Mouse (Mus musculus) frontal cortex, postnatal 14 days (tissue): ENCODE results near the gene Stx7.
A peak's percentile ranks its signal among the peaks of the same experiment; 100 is the strongest.

ENCODE experiments used
- DNase-seq, 2 experiments: peaks; one replicate each; pipeline ENCODE4 v3.0.0; 2022; ENCODE audit warnings: low spot score in 2 of 2

Stx7 gene

DNA sequence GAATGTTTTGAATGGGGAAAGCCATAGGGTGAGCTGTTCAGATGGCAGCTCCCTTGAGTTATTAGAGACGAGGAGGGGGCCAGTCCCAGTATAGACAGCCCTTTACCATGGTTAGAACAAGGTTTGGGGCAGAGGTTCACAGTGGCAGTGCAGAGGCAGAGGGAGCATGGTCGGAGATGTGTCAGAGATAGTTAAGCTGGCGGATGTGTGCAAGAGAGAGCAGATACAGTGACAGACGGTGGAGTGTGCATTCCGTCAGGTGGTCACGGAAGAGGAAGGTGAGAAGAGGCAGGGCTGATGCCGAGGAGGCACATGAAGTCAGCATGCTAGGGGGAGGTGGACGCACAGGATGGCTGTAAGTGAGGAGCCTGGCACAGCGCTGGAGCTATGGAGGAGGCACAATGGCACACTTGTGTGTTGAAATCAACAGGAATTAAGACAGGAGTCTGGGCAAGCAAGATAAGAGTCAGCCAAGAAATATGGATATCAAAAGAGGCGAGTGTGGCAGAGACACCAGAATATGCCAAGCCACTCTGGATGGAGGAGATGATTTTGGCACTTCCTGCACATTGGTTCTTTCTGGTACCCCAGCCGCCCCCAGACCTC is 19.0 kb downstream of the Stx7 start:
- no peak for DNase-seq

DNA sequence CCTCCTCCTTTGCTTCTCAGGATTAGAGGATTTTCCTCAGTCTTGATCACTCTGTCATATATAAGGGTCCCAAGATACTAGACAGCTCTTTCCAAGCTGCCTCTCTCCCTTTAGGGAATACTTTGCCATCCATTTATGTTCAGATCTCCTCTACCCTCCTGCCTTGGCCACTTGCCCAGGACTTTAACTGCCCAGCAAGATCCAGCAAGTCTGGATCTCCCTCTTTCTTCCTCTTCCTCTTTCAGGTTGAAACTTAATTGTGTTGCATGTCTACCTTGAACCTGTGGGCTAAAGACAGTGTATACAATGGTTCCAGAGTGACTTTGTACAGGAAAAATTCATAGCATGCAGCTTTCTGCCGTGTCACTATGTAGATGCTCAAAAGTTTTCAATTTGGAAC is 19.8 kb downstream of the Stx7 start:
- no peak for DNase-seq

DNA sequence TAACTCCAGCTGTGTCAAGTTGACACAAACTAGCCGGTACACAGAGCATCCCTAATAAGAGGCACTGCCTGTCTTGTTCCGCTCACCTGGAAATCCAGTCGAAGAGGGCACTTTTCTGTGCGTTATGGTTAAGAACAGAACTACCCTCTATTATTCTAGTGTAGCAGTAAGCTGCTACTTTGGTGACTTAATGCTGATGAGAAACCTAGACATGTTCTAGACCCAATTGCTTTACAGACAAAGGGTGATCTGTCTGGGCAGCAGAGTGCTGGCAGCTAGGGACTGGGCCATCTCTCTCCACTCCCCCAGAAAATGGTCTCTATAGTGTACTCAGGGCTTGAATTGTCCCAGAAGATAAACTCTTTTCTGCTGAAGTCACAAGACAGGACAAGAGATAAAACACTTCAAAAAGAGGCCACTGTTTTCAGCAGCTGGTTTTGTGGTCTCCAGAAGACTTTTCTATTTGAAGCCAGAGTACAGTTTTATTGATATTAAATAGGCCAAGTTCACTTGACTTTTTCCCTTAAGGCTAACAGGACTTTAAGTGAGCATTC is 22.9 kb downstream of the Stx7 start:
- no peak for DNase-seq

DNA sequence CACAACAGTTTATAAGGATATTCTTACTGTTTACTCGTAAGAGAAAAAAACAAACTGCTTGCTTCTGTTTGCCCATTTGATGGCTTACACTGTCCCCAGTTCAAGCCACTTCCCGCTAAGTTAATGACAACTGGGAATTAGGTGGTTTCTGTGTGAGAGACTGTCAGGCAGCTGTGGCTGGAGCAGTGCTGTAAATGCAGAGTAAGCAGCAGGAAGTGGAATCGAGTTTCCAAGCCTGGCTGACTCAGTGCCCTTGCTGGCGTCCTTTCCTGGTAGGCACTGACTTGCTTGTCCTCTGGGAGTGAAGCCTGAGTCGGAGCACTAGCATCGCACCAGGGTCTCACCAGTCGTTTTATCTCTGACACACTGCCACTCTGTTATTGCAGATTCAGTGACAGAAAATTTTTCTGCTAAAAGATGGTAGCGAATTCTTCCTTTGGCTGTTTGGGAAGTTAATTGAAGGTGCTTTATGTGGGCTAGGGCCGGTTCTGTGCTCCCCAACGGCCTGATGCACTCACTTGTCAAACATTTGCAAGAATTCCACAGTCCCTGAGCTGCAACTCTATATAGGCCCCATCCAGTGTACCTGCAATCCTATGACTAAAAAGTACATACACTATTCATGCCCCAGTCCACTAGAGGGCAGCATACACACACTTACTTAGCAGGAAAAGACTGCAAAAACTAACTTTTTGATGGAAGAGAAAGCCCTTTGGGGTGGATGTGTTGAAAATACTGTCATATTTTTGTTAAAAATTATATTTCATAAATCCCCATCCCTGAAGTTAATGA is 24.3 kb downstream of the Stx7 start:
- no peak for DNase-seq

GRCm38 (mm10) chr10:24190392-24190791 is 41.3 kb downstream of the Stx7 start:
- no peak for DNase-seq

- no peak for DNase-seq
Observed at GRCm38 (mm10) chr10:24191977-24192376, 42.9 kb downstream of the Stx7 start.

- no peak for DNase-seq
Observed at GRCm38 (mm10) chr10:24199303-24199702, 50.2 kb downstream of the Stx7 start.

- DNase-seq = no peak
Observed at GRCm38 (mm10) chr10:24200099-24200498, 51.0 kb downstream of the Stx7 start.

DNA sequence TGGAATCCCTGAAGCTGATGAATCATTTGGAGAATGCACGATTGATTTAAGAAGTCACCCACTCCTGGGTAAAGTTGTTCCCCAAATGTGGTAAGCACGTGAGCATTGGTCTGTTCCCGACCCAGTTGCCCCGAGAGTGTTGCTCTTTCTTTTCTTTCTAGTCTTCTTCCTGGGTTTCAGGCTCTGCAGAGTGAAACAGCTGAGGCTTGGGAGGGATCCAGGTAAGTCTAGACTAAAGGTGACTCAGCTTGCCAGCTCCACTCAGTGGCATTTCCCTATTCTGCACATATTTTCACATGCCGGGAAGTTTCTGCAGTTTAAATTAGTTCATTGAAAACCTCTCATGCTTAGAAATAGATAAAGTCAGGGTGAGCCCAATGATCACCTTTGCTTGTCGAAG is 61.0 kb downstream of the Stx7 start:
- DNase-seq = no peak

DNA sequence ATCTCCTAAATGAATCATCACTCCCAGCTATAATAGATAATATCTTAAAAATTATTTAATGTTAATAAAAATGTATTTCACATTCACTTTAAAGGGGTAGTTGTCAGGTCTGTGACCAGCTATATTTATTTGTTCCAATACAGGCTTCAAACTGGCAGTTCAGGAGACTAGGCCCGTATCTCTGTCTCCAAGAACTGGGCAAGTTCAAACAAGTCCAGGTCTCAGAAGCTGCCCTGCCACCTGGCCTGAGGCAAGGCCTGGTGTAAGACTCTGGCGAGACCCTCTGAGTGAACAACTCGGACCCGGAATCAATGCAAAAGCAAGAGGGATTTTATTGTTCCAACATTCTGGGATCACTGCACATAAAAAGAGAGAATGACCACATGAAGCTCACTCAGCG is 64.2 kb downstream of the Stx7 start:
- no peak for DNase-seq

- no peak for DNase-seq
Observed at GRCm38 (mm10) chr10:24217558-24218268, 68.6 kb downstream of the Stx7 start.

DNA sequence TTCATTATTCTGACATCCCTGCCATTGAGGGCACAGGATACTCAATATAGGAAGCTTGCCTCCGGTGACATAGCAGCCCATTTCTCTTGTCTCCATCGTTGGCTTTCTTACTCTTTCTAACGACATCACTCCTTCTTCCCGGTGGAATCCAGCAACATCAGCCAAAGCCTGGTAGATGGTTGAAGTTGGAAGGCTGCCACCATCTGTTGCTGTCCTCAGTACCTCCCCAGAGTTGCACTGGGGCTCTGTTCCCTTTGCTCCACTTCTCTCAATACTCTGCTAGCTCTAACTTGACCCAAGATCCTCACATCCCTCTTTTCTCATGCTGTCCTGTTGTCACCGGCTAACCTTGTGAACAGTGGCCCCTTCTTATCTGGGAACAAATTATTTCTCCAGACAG is 71.8 kb downstream of the Stx7 start:
- DNase-seq = no peak

- DNase-seq = no peak
Observed at GRCm38 (mm10) chr10:24222911-24223310, 73.8 kb downstream of the Stx7 start.

- DNase-seq = no peak
Observed at GRCm38 (mm10) chr10:24223449-24224143, 74.5 kb downstream of the Stx7 start, which contains the start of gene Moxd1. Gene Moxd1, plus strand, starts transcription at chr10:24223517.

GRCm38 (mm10) chr10:24224591-24224990 is 75.5 kb downstream of the Stx7 start:
- no peak for DNase-seq

DNA sequence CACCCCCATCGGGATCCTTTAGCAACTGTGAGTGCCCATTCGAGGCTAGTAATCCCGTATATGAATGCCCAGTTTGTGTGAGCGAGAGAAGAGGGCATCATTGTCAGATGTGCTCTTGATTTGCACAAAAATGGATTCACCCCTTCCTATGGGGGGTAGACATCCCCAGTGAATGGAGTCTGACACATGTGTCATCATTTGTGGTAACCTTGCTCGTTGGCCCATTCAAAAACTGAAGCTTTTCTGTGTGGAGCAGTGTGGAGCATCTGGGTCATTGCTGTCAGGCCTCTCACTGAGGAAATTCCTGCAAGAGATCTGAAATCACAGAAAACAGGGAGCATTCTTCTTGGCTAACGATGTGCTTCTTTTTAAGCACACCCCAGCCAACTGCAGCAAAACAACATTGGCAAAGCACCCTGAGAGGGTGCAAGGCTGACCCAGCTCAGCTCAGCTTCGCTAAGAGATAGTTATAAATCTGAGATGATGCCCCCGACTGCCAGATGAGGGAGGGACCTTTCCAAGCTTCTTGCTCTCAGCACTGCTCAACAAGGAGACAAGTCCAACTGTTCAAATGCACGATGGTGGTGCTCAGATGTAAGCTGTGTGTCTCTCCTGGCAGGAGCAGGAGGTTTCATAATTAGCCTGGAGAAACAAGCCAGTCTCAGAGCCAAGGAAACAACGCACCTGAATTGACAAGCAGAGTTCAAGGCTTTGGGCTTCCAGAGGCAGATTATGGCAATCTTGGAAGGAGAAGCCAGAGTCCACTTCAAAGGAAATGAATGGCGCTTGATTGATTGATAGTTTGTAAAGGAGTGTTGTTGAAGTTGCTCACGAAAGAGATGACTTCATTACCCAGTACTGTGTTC is 79.4 kb downstream of the Stx7 start:
- DNase-seq = no peak

- DNase-seq = no peak
Observed at GRCm38 (mm10) chr10:24232281-24232680, 83.2 kb downstream of the Stx7 start.

DNA sequence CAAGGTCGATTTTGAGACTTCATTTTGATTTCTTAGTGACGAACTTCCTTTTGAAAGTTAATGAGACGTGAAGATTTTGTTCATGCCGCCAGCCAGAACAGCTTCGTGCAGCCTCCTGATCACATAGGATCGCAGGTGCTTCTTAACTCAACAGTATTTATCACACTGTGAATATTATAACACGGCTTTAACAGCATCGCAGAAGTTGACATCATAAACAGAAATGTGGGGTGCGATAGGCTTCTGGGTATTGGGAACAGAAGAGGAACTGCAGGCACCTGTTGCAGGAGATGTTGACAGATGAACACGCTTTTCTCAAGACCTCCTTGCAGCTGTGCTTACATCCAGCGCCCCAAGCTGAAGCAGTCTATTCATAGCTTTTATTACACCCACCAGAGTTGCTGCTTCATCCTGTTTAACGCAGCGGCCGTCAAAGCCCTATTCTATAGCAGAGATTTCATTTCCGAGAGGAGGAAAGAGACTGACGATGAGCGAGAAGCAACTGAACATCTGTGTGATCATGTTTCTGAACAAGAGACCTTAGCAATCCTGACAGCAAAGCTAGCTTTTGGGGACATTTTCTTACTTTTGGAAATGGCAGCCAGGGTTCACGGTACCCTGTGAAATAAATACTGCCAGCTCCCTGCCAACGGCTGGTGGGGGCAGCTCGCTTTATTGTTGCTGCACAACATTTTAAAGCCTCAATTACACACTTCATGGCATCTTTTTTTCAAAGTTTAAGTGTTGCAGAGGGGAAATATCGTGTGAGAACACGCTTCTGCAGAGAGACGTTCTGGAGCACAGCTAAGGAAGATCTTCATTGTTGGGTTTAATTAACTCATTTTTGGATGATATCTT is 86.6 kb downstream of the Stx7 start:
- peak in 1 of 2 experiments; percentile 14 for DNase-seq
